Mouse (Mus musculus): ENCODE data around the gene Gcnt2. TPM values are rescaled to one million over a fixed set of nuclear protein-coding genes. Genes with fewer than 3 reads are reported as not detected.

Gene Gcnt2
- polyA plus RNA-seq, 1 experiment from 2014 or later, result 7.3 TPM

DNA sequence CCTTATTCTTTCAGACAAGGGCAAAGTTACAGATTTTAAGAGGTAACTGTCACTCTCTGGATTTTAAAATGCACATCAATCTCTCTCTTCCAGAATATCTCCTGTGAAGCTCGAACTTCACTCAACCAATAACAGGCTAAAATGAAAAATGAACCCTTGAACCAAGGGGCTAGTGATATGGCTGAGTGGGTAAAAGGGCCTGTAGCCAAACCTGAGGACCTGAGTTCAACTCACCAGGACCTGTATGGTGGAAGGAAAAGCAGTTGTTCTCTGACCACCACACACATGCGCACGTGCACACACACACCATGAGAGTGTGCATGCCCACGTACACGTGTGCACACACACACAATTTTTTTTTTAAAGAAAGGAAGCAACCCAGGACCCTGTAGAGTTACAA, 6.8 kb upstream of the Gcnt2 start:
- no peaks in the 10 kb centered on the region for H3K36me3 ChIP-seq (ENCODE audit: insufficient read depth, low read length)
- no peak for TF ChIP-seq CTCF (IDR thresholded peaks at IDR 0.05; ENCODE audit: low read depth)
- no peak for DNase-seq (ENCODE audit: low spot score)
- no peaks in the 10 kb centered on the region for H3K27me3 ChIP-seq (ENCODE audit: insufficient read depth, low read length)
- 87% methylated on average over 5 of the region's 5 CpGs for WGBS
- no peak overlapping the region for H3K9ac ChIP-seq (ENCODE audit: low read depth, low read length)
- ATAC-seq (replicated peaks; ENCODE audit: low FRiP score, low read depth), result no peak
- H3K9me3 ChIP-seq (replicated peaks; ENCODE audit: low read length), result no peaks in the 10 kb centered on the region
- 0 out of 2 replicates have a peak, but pooled peaks cover 3% of the 10 kb centered on the region for H3K4me1 ChIP-seq (replicated peaks; ENCODE audit: insufficient read depth, low read length)
- H3K4me2 ChIP-seq (ENCODE audit: low read length), result no peak overlapping the region
- H3K4me3 ChIP-seq (replicated peaks; ENCODE audit: low read depth, low read length), result no peak overlapping the region
- H3K27ac ChIP-seq, result no peak overlapping the region

DNA sequence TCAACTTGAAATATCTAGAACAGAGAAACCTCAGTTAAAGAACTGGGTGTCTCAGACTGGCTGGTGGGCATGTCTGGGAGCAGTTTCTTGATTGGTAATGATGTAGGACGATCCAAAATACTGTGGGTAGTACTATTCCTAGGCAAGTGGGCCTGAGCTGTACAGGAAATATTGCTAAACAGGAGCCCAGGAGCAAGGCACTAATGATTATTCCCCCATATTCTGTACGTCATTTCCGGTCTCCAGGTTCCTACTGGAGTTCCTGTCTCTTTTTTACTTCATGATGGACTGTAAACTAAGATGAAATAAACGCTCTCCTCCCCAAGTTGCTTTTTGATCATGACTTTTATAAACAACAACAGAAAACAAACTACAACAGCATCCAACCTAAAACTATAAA, 5.7 kb upstream of the Gcnt2 start:
- H3K4me3 ChIP-seq (replicated peaks; ENCODE audit: low read depth, low read length), result peak overlapping the region; percentile 39
- TF ChIP-seq CTCF (IDR thresholded peaks at IDR 0.05; ENCODE audit: low read depth), result no peak
- WGBS, result 84% methylated on average over 4 of the region's 4 CpGs
- H3K36me3 ChIP-seq (ENCODE audit: insufficient read depth, low read length), result no peaks in the 10 kb centered on the region
- H3K9me3 ChIP-seq (replicated peaks; ENCODE audit: low read length), result no peaks in the 10 kb centered on the region
- DNase-seq (ENCODE audit: low spot score), result no peak
- H3K27ac ChIP-seq, result no peak overlapping the region
- no peaks in the 10 kb centered on the region for H3K27me3 ChIP-seq (ENCODE audit: insufficient read depth, low read length)
- no peak for ATAC-seq (replicated peaks; ENCODE audit: low FRiP score, low read depth)
- H3K4me1 ChIP-seq (replicated peaks; ENCODE audit: insufficient read depth, low read length), result 0 out of 2 replicates have a peak, but pooled peaks cover 3% of the 10 kb centered on the region
- peak overlapping the region; percentile 72 for H3K4me2 ChIP-seq (ENCODE audit: low read length)
- peak overlapping the region; percentile 42; the same call in 1 of the 2 replicates for H3K9ac ChIP-seq (ENCODE audit: low read depth, low read length)

DNA sequence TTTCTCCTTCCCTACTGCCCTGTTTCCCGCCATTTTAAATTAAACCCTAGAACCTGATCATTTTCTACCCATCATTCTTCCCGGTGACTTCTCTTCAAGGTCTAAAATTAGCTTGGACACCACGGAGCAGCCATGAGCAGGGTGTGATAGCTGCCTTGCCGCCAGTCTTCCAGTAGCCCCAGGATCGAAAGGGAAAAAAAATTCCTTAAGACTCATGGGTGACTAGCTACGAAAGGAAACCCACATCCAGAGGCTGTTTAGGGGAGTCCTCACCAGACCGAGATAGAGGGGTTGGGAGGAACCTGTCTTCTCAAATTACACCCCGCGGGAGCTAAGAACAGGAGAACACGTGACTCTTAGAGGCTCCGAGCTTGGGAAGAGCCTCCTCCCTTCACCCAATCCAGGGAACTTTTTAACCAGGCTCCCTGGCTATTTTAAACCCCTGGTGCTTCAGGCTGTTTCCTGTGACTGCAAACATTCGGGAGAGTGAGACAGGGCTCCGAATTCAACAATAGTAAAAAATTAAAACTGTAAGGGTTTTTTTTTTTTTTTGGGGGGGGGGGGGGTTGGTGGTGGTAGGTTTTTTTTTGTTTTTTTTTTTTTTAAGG, 5.0 kb upstream of the Gcnt2 start:
- Histone ChIP-seq H3K9me3 (replicated peaks; ENCODE audit: low read length) (no peaks in the 10 kb centered on the region), H3K4me3 (replicated peaks; ENCODE audit: low read depth, low read length) (peak overlapping the region; percentile 39), H3K4me2 (ENCODE audit: low read length) (peak overlapping the region; percentile 72), H3K36me3 (ENCODE audit: insufficient read depth, low read length) (no peaks in the 10 kb centered on the region), H3K4me1 (replicated peaks; ENCODE audit: insufficient read depth, low read length) (0 out of 2 replicates have a peak, but pooled peaks cover 7% of the 10 kb centered on the region), H3K27ac (peak overlapping the region; percentile 79; the same call in 1 of the 2 replicates), H3K9ac (ENCODE audit: low read depth, low read length) (peak overlapping the region; percentile 42; the same call in 1 of the 2 replicates), H3K27me3 (ENCODE audit: insufficient read depth, low read length) (no peaks in the 10 kb centered on the region)
- ATAC-seq (replicated peaks; ENCODE audit: low FRiP score, low read depth), result peak; percentile 87
- TF ChIP-seq CTCF (IDR thresholded peaks at IDR 0.05; ENCODE audit: low read depth), result no peak
- WGBS, result under 1% methylated on average over 13 of the region's 13 CpGs
- peak; percentile 96 for DNase-seq (ENCODE audit: low spot score)

DNA sequence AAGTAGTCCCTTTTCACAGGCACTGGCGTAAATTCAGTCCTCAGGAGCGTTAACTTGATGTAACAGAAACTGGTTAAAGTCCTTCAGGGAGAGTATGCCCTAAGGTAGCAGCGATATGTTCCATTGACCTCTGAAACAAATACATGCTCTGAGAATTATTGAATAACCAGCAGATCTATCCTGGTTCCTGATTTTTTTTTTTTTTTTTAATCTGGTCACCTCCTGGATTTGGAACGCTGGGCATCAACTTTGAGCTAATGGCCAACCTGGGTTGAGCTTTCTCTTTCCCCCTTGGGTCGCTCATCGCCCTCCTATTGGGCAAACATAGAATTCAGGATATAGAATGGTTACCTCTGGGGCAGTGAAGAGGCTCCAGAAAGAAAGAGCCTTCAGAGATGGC, 4.3 kb upstream of the Gcnt2 start:
- Histone ChIP-seq H3K4me1 (replicated peaks; ENCODE audit: insufficient read depth, low read length) (0 out of 2 replicates have a peak, but pooled peaks cover 7% of the 10 kb centered on the region), H3K9ac (ENCODE audit: low read depth, low read length) (no peak overlapping the region), H3K4me3 (replicated peaks; ENCODE audit: low read depth, low read length) (no peak overlapping the region), H3K27ac (peak overlapping the region; percentile 42), H3K9me3 (replicated peaks; ENCODE audit: low read length) (no peaks in the 10 kb centered on the region), H3K4me2 (ENCODE audit: low read length) (peak overlapping the region; percentile 72), H3K36me3 (ENCODE audit: insufficient read depth, low read length) (no peaks in the 10 kb centered on the region), H3K27me3 (ENCODE audit: insufficient read depth, low read length) (no peaks in the 10 kb centered on the region)
- no peak for ATAC-seq (replicated peaks; ENCODE audit: low FRiP score, low read depth)
- DNase-seq (ENCODE audit: low spot score), result no peak
- 55% methylated on average over 6 of the region's 6 CpGs for WGBS
- TF ChIP-seq CTCF (IDR thresholded peaks at IDR 0.05; ENCODE audit: low read depth), result no peak

DNA sequence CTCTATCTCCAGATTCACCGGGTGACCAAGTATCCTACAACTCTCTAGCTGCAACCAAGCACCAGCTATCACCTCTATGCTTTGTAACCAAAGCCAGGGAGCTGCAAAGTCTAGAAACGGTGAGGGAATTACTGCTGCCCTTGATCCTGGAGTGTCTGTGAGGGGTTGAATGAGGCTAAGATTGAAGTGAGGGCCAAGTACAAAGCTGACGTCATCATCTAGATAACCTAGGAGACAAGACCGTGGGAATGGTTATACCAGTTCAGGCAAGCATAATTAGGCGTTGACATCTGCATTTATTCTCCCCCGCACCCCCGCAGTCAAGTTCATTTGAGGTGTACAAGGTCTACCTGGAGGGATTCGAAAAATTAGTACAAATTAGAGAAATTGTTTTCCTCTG, 2.8 kb upstream of the Gcnt2 start:
- no peaks in the 10 kb centered on the region for H3K9me3 ChIP-seq (replicated peaks; ENCODE audit: low read length)
- DNase-seq (ENCODE audit: low spot score) (no peak), ATAC-seq (replicated peaks; ENCODE audit: low FRiP score, low read depth) (no peak)
- H3K4me3 ChIP-seq (replicated peaks; ENCODE audit: low read depth, low read length), result no peak overlapping the region
- 0 out of 2 replicates have a peak, but pooled peaks cover 7% of the 10 kb centered on the region for H3K4me1 ChIP-seq (replicated peaks; ENCODE audit: insufficient read depth, low read length)
- H3K4me2 ChIP-seq (ENCODE audit: low read length), result no peak overlapping the region
- no peak overlapping the region for H3K9ac ChIP-seq (ENCODE audit: low read depth, low read length)
- no peak for TF ChIP-seq CTCF (IDR thresholded peaks at IDR 0.05; ENCODE audit: low read depth)
- no peaks in the 10 kb centered on the region for H3K27me3 ChIP-seq (ENCODE audit: insufficient read depth, low read length)
- no peaks in the 10 kb centered on the region for H3K36me3 ChIP-seq (ENCODE audit: insufficient read depth, low read length)
- no peak overlapping the region for H3K27ac ChIP-seq
- WGBS, result 85% methylated on average over 8 of the region's 8 CpGs

DNA sequence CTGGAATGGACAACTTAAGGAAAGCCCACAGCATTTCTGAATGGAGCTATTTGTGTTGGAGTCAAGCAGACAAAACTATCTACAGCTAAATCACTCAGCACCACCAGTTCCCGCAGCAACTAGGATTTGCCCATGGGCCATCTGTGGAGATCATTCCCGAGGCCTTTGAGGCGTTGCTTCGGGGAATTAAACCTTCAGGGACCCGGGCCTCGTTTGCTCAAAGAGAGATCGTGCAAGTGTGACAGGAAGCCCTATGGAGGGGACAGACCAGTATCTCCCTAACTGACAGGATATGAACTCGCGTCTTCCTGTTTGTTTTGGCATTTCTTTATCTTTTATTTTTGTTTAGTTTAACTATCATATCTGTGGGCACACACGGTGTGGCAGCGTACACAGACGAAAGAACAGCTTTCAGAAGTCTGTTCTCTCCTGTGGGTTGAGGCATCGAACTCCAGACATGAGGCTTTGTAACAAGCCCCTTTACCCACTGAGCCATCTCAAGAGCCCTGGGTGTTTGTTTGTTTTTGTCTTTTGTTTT, 2.2 kb upstream of the Gcnt2 start:
- no peak for ATAC-seq (replicated peaks; ENCODE audit: low FRiP score, low read depth)
- WGBS, result 52% methylated on average over 13 of the region's 13 CpGs
- H3K4me3 ChIP-seq (replicated peaks; ENCODE audit: low read depth, low read length), result no peak overlapping the region

More for the DNA sequence above, 2.2 kb upstream of the Gcnt2 start:
- H3K4me2 ChIP-seq (ENCODE audit: low read length), result no peak overlapping the region
- H3K4me1 ChIP-seq (replicated peaks; ENCODE audit: insufficient read depth, low read length), result 0 out of 2 replicates have a peak, but pooled peaks cover 7% of the 10 kb centered on the region
- no peak for DNase-seq (ENCODE audit: low spot score)
- H3K27me3 ChIP-seq (ENCODE audit: insufficient read depth, low read length), result no peaks in the 10 kb centered on the region
- no peak for TF ChIP-seq CTCF (IDR thresholded peaks at IDR 0.05; ENCODE audit: low read depth)
- H3K27ac ChIP-seq, result no peak overlapping the region
- H3K36me3 ChIP-seq (ENCODE audit: insufficient read depth, low read length), result no peaks in the 10 kb centered on the region
- no peak overlapping the region for H3K9ac ChIP-seq (ENCODE audit: low read depth, low read length)
- no peaks in the 10 kb centered on the region for H3K9me3 ChIP-seq (replicated peaks; ENCODE audit: low read length)
